Mouse (Mus musculus): ENCODE results near the gene Olfr1371. TPM values are rescaled to one million over a fixed set of nuclear protein-coding genes. Genes with fewer than 3 reads are reported as not detected.
"Not testable (repeated sequence)": the region's sequence is repeated elsewhere in the genome, so short reads cannot be mapped to it uniquely, and the experiment has no call there.

Olfr1371 gene
- polyA plus RNA-seq, 1 experiment = not detected

GRCm38 (mm10) chr11:52225986-52226599 lies 12.3 kb upstream of the Olfr1371 start:
- no peak for TF ChIP-seq CTCF (IDR thresholded peaks at IDR 0.05; ENCODE audit: extremely low read depth, insufficient read length, insufficient replicate concordance, low read depth, low read length)
- Histone ChIP-seq H3K27ac (ENCODE audit: insufficient read depth, low read depth, low read length) (no peak overlapping the region), H3K4me1 (ENCODE audit: control insufficient read depth, insufficient read depth, insufficient read length, low read length) (peaks cover 11% of the 10 kb centered on the region; the same call in 1 of the 2 replicates), H3K36me3 (ENCODE audit: control insufficient read depth, insufficient read depth, low read length) (no peaks in the 10 kb centered on the region), H3K27me3 (ENCODE audit: control insufficient read depth, insufficient read depth, low read length) (no peaks in the 10 kb centered on the region), H3K4me3 (ENCODE audit: low read depth, low read length) (no peak overlapping the region)
- WGBS = 74% methylated on average over 3 of the region's 3 CpGs

- TF ChIP-seq POLR2A (IDR thresholded peaks at IDR 0.05; ENCODE audit: low read depth, low read length) (no peak), CTCF (IDR thresholded peaks at IDR 0.05; ENCODE audit: extremely low read depth, insufficient read length, insufficient replicate concordance, low read depth, low read length) (no peak)
- Histone ChIP-seq H3K4me3 (ENCODE audit: low read depth, low read length) (peak overlapping the region; percentile 43; the same call in 1 of the 2 replicates), H3K27me3 (ENCODE audit: control insufficient read depth, insufficient read depth, low read length) (no peaks in the 10 kb centered on the region), H3K36me3 (ENCODE audit: control insufficient read depth, insufficient read depth, low read length) (no peaks in the 10 kb centered on the region), H3K27ac (ENCODE audit: insufficient read depth, low read depth, low read length) (peak overlapping the region; percentile 98), H3K4me1 (ENCODE audit: control insufficient read depth, insufficient read depth, insufficient read length, low read length) (peaks cover 13% of the 10 kb centered on the region; the same call in 1 of the 2 replicates)
- whole genome bisulfite sequencing = 3% methylated on average over 19 of the region's 19 CpGs
Observed at GRCm38 (mm10) chr11:52223968-52224682, 10.3 kb upstream of the Olfr1371 start.

GRCm38 (mm10) chr11:52222891-52223290 lies 9.1 kb upstream of the Olfr1371 start:
- Histone ChIP-seq H3K27ac (ENCODE audit: insufficient read depth, low read depth, low read length) (no peak overlapping the region), H3K27me3 (ENCODE audit: control insufficient read depth, insufficient read depth, low read length) (no peaks in the 10 kb centered on the region), H3K4me3 (ENCODE audit: low read depth, low read length) (no peak overlapping the region), H3K4me1 (ENCODE audit: control insufficient read depth, insufficient read depth, insufficient read length, low read length) (peaks cover 13% of the 10 kb centered on the region; the same call in 1 of the 2 replicates), H3K36me3 (ENCODE audit: control insufficient read depth, insufficient read depth, low read length) (no peaks in the 10 kb centered on the region)
- WGBS = 53% methylated on average over 6 of the region's 6 CpGs
- no peak for TF ChIP-seq CTCF (IDR thresholded peaks at IDR 0.05; ENCODE audit: extremely low read depth, insufficient read length, insufficient replicate concordance, low read depth, low read length)

- H3K27ac ChIP-seq (ENCODE audit: insufficient read depth, low read depth, low read length); H3K4me3 ChIP-seq (ENCODE audit: low read depth, low read length); H3K27me3 ChIP-seq (ENCODE audit: control insufficient read depth, insufficient read depth, low read length); H3K36me3 ChIP-seq (ENCODE audit: control insufficient read depth, insufficient read depth, low read length): not testable (repeated sequence)
- H3K4me1 ChIP-seq (ENCODE audit: control insufficient read depth, insufficient read depth, insufficient read length, low read length) = peaks cover 13% of the 10 kb centered on the region; the same call in 1 of the 2 replicates
- 84% methylated on average over 6 of the region's 6 CpGs for WGBS
Observed at GRCm38 (mm10) chr11:52221921-52222320, 8.1 kb upstream of the Olfr1371 start.

- Histone ChIP-seq H3K27me3 (ENCODE audit: control insufficient read depth, insufficient read depth, low read length) (no peaks in the 10 kb centered on the region), H3K4me3 (ENCODE audit: low read depth, low read length) (no peak overlapping the region), H3K36me3 (ENCODE audit: control insufficient read depth, insufficient read depth, low read length) (no peaks in the 10 kb centered on the region), H3K4me1 (ENCODE audit: control insufficient read depth, insufficient read depth, insufficient read length, low read length) (peaks cover 13% of the 10 kb centered on the region; the same call in 1 of the 2 replicates), H3K27ac (ENCODE audit: insufficient read depth, low read depth, low read length) (no peak overlapping the region)
- WGBS = 7% methylated on average over 4 of the region's 4 CpGs
- no peak for TF ChIP-seq POLR2A (IDR thresholded peaks at IDR 0.05; ENCODE audit: low read depth, low read length)
- peak; percentile 76; the same call in 1 of the 2 replicates for TF ChIP-seq CTCF (IDR thresholded peaks at IDR 0.05; ENCODE audit: extremely low read depth, insufficient read length, insufficient replicate concordance, low read depth, low read length)
Observed at GRCm38 (mm10) chr11:52220282-52220681, 6.5 kb upstream of the Olfr1371 start.

- not testable (repeated sequence) for H3K4me3 ChIP-seq (ENCODE audit: low read depth, low read length); H3K4me1 ChIP-seq (ENCODE audit: control insufficient read depth, insufficient read depth, insufficient read length, low read length); H3K36me3 ChIP-seq (ENCODE audit: control insufficient read depth, insufficient read depth, low read length); H3K27ac ChIP-seq (ENCODE audit: insufficient read depth, low read depth, low read length); H3K27me3 ChIP-seq (ENCODE audit: control insufficient read depth, insufficient read depth, low read length)
- WGBS = 76% methylated on average over 8 of the region's 8 CpGs
Observed at GRCm38 (mm10) chr11:52196496-52197023, 17.2 kb downstream of the Olfr1371 start.

- not testable (repeated sequence) for H3K27ac ChIP-seq (ENCODE audit: insufficient read depth, low read depth, low read length); H3K36me3 ChIP-seq (ENCODE audit: control insufficient read depth, insufficient read depth, low read length); H3K4me3 ChIP-seq (ENCODE audit: low read depth, low read length); H3K27me3 ChIP-seq (ENCODE audit: control insufficient read depth, insufficient read depth, low read length); H3K4me1 ChIP-seq (ENCODE audit: control insufficient read depth, insufficient read depth, insufficient read length, low read length)
- 79% methylated on average over 4 of the region's 4 CpGs for WGBS
Observed at GRCm38 (mm10) chr11:52180651-52181050, 33.1 kb downstream of the Olfr1371 start.

- 72% methylated on average over 2 of the region's 3 CpGs for WGBS
- not testable (repeated sequence) for H3K27me3 ChIP-seq (ENCODE audit: control insufficient read depth, insufficient read depth, low read length); H3K36me3 ChIP-seq (ENCODE audit: control insufficient read depth, insufficient read depth, low read length); H3K4me3 ChIP-seq (ENCODE audit: low read depth, low read length); H3K4me1 ChIP-seq (ENCODE audit: control insufficient read depth, insufficient read depth, insufficient read length, low read length); H3K27ac ChIP-seq (ENCODE audit: insufficient read depth, low read depth, low read length)
Observed at GRCm38 (mm10) chr11:52179897-52180296, 33.9 kb downstream of the Olfr1371 start.
